Mouse (Mus musculus): ENCODE data around the gene N4bp2l1.
"Not testable (repeated sequence)": the region's sequence is repeated elsewhere in the genome, so short reads cannot be mapped to it uniquely, and the experiment has no call there.

N4bp2l1 gene

GRCm38 (mm10) chr5:150597088-150597487 is at the start of gene N4bp2l1:
TSS of gene N4bp2l1 (minus strand) at chr5:150597188.
- DNase-seq (ENCODE audit: low spot score): no peak

GRCm38 (mm10) chr5:150644926-150645325 is 47.9 kb upstream of the N4bp2l1 start:
- no peak for DNase-seq (ENCODE audit: low spot score)

- DNase-seq (ENCODE audit: low spot score): not testable (repeated sequence)
These were observed 46.4 kb upstream of the N4bp2l1 start for GRCm38 (mm10) chr5:150643390-150643789.

- DNase-seq (ENCODE audit: low spot score): no peak
These were observed 44.5 kb upstream of the N4bp2l1 start for GRCm38 (mm10) chr5:150641440-150641839.

- DNase-seq (ENCODE audit: low spot score): no peak
These were observed 32.7 kb upstream of the N4bp2l1 start for GRCm38 (mm10) chr5:150629692-150630091.

GRCm38 (mm10) chr5:150629272-150629671 is 32.3 kb upstream of the N4bp2l1 start:
- no peak for DNase-seq (ENCODE audit: low spot score)

GRCm38 (mm10) chr5:150625528-150625927 is 28.5 kb upstream of the N4bp2l1 start:
- DNase-seq (ENCODE audit: low spot score): no peak

GRCm38 (mm10) chr5:150622792-150623191 is 25.8 kb upstream of the N4bp2l1 start:
- no peak for DNase-seq (ENCODE audit: low spot score)

- no peak for DNase-seq (ENCODE audit: low spot score)
These were observed 24.6 kb upstream of the N4bp2l1 start for GRCm38 (mm10) chr5:150621592-150621991.

- no peak for DNase-seq (ENCODE audit: low spot score)
These were observed 23.7 kb upstream of the N4bp2l1 start for GRCm38 (mm10) chr5:150620588-150621135.

GRCm38 (mm10) chr5:150618599-150619355 is 21.8 kb upstream of the N4bp2l1 start:
- DNase-seq (ENCODE audit: low spot score): no peak

- no peak for DNase-seq (ENCODE audit: low spot score)
These were observed 19.7 kb upstream of the N4bp2l1 start for GRCm38 (mm10) chr5:150616731-150617130.

- no peak for DNase-seq (ENCODE audit: low spot score)
These were observed 19.2 kb upstream of the N4bp2l1 start for GRCm38 (mm10) chr5:150616216-150616615.

GRCm38 (mm10) chr5:150614054-150614453 is 17.1 kb upstream of the N4bp2l1 start:
- no peak for DNase-seq (ENCODE audit: low spot score)

- no peak for DNase-seq (ENCODE audit: low spot score)
These were observed 14.7 kb upstream of the N4bp2l1 start for GRCm38 (mm10) chr5:150611697-150612096.

GRCm38 (mm10) chr5:150611136-150611535 is 14.1 kb upstream of the N4bp2l1 start:
- DNase-seq (ENCODE audit: low spot score): no peak

- no peak for DNase-seq (ENCODE audit: low spot score)
These were observed 10.6 kb upstream of the N4bp2l1 start for GRCm38 (mm10) chr5:150607631-150608030.

- DNase-seq (ENCODE audit: low spot score): no peak
These were observed 9.1 kb upstream of the N4bp2l1 start for GRCm38 (mm10) chr5:150606131-150606530.

- DNase-seq (ENCODE audit: low spot score): no peak
These were observed 4.6 kb upstream of the N4bp2l1 start for GRCm38 (mm10) chr5:150601441-150602230.

GRCm38 (mm10) chr5:150600554-150601440 is 3.8 kb upstream of the N4bp2l1 start:
- DNase-seq (ENCODE audit: low spot score): no peak

GRCm38 (mm10) chr5:150599301-150600294 is 2.6 kb upstream of the N4bp2l1 start:
- DNase-seq (ENCODE audit: low spot score): no peak
